Mouse (Mus musculus): ENCODE results near the gene Pde10a. TPM values are rescaled to one million over a fixed set of nuclear protein-coding genes. Genes with fewer than 3 reads are reported as not detected.
A peak's percentile ranks its signal among the peaks of the same experiment; 100 is the strongest.

The Pde10a gene
- total and polyA plus RNA-seq, 2 experiments from 2014 or later: 8.2 to 38.5 TPM

- WGBS: 28% methylated on average over 8 of the region's 8 CpGs
- Histone ChIP-seq H3K4me3 (ENCODE audit: low read length) (no peak overlapping the region), H3K4me1 (ENCODE audit: insufficient read depth, low read length) (no peaks in the 10 kb centered on the region), H3K27me3 (ENCODE audit: insufficient read depth, low read length) (no peaks in the 10 kb centered on the region), H3K9me3 (ENCODE audit: low read length) (no peaks in the 10 kb centered on the region), H3K36me3 (ENCODE audit: insufficient read depth, low read length) (no peaks in the 10 kb centered on the region), H3K4me2 (ENCODE audit: low read depth, low read length) (no peak overlapping the region), H3K27ac (no peak overlapping the region), H3K9ac (replicated peaks; ENCODE audit: low read length) (no peak overlapping the region)
- ATAC-seq (peak; percentile 37), DNase-seq (ENCODE audit: low spot score) (no peak)
- no peak for TF ChIP-seq CTCF (IDR thresholded peaks at IDR 0.05; ENCODE audit: low read depth)
Measured at GRCm38 (mm10) chr17:8872611-8873010, 347.4 kb downstream of the Pde10a start.

- Histone ChIP-seq H3K4me2 (ENCODE audit: low read depth, low read length) (no peak overlapping the region), H3K4me3 (ENCODE audit: low read length) (no peak overlapping the region), H3K27ac (no peak overlapping the region), H3K9ac (replicated peaks; ENCODE audit: low read length) (no peak overlapping the region), H3K36me3 (ENCODE audit: insufficient read depth, low read length) (no peaks in the 10 kb centered on the region), H3K4me1 (ENCODE audit: insufficient read depth, low read length) (no peaks in the 10 kb centered on the region), H3K9me3 (ENCODE audit: low read length) (no peaks in the 10 kb centered on the region), H3K27me3 (ENCODE audit: insufficient read depth, low read length) (no peaks in the 10 kb centered on the region)
- ATAC-seq (no peak), DNase-seq (ENCODE audit: low spot score) (no peak)
- 25% methylated on average over 1 of the region's 1 CpGs for WGBS
- no peak for TF ChIP-seq CTCF (IDR thresholded peaks at IDR 0.05; ENCODE audit: low read depth)
Measured at GRCm38 (mm10) chr17:8878056-8878455, 352.9 kb downstream of the Pde10a start.

- Histone ChIP-seq H3K4me3 (ENCODE audit: low read length) (no peak overlapping the region), H3K9me3 (ENCODE audit: low read length) (no peaks in the 10 kb centered on the region), H3K36me3 (ENCODE audit: insufficient read depth, low read length) (no peaks in the 10 kb centered on the region), H3K4me1 (ENCODE audit: insufficient read depth, low read length) (peaks cover 6% of the 10 kb centered on the region), H3K27ac (no peak overlapping the region), H3K4me2 (ENCODE audit: low read depth, low read length) (no peak overlapping the region), H3K9ac (replicated peaks; ENCODE audit: low read length) (no peak overlapping the region), H3K27me3 (ENCODE audit: insufficient read depth, low read length) (no peaks in the 10 kb centered on the region)
- ATAC-seq (no peak), DNase-seq (ENCODE audit: low spot score) (no peak)
- 92% methylated on average over 6 of the region's 6 CpGs for WGBS
- TF ChIP-seq CTCF (IDR thresholded peaks at IDR 0.05; ENCODE audit: low read depth): no peak
Measured at GRCm38 (mm10) chr17:8881711-8882110, 356.5 kb downstream of the Pde10a start.

GRCm38 (mm10) chr17:8884691-8885090 lies 359.5 kb downstream of the Pde10a start:
- H3K4me1 ChIP-seq (ENCODE audit: insufficient read depth, low read length): peaks cover 6% of the 10 kb centered on the region
- no peaks in the 10 kb centered on the region for H3K36me3 ChIP-seq (ENCODE audit: insufficient read depth, low read length)
- H3K4me3 ChIP-seq (ENCODE audit: low read length): no peak overlapping the region
- H3K9me3 ChIP-seq (ENCODE audit: low read length): no peaks in the 10 kb centered on the region
- DNase-seq (ENCODE audit: low spot score) (peak; percentile 46), ATAC-seq (no peak)
- no peak for TF ChIP-seq CTCF (IDR thresholded peaks at IDR 0.05; ENCODE audit: low read depth)
- no peak overlapping the region for H3K4me2 ChIP-seq (ENCODE audit: low read depth, low read length)
- H3K9ac ChIP-seq (replicated peaks; ENCODE audit: low read length): no peak overlapping the region
- WGBS: 46% methylated on average over 5 of the region's 5 CpGs
- no peak overlapping the region for H3K27ac ChIP-seq
- H3K27me3 ChIP-seq (ENCODE audit: insufficient read depth, low read length): no peaks in the 10 kb centered on the region

GRCm38 (mm10) chr17:8885830-8886229 lies 360.7 kb downstream of the Pde10a start:
- Histone ChIP-seq H3K4me3 (ENCODE audit: low read length) (no peak overlapping the region), H3K4me2 (ENCODE audit: low read depth, low read length) (no peak overlapping the region), H3K36me3 (ENCODE audit: insufficient read depth, low read length) (no peaks in the 10 kb centered on the region), H3K4me1 (ENCODE audit: insufficient read depth, low read length) (peaks cover 6% of the 10 kb centered on the region), H3K27me3 (ENCODE audit: insufficient read depth, low read length) (no peaks in the 10 kb centered on the region), H3K9me3 (ENCODE audit: low read length) (no peaks in the 10 kb centered on the region), H3K27ac (no peak overlapping the region), H3K9ac (replicated peaks; ENCODE audit: low read length) (no peak overlapping the region)
- TF ChIP-seq CTCF (IDR thresholded peaks at IDR 0.05; ENCODE audit: low read depth): no peak
- ATAC-seq (no peak), DNase-seq (ENCODE audit: low spot score) (no peak)
- 55% methylated on average over 6 of the region's 6 CpGs for WGBS

GRCm38 (mm10) chr17:8888105-8888504 lies 362.9 kb downstream of the Pde10a start:
- peaks cover 6% of the 10 kb centered on the region for H3K4me1 ChIP-seq (ENCODE audit: insufficient read depth, low read length)
- ATAC-seq (no peak), DNase-seq (ENCODE audit: low spot score) (no peak)
- no peak overlapping the region for H3K4me2 ChIP-seq (ENCODE audit: low read depth, low read length)
- no peak overlapping the region; the same call in 1 of the 2 replicates for H3K27ac ChIP-seq
- no peaks in the 10 kb centered on the region for H3K27me3 ChIP-seq (ENCODE audit: insufficient read depth, low read length)
- no peaks in the 10 kb centered on the region for H3K9me3 ChIP-seq (ENCODE audit: low read length)
- no peak overlapping the region for H3K9ac ChIP-seq (replicated peaks; ENCODE audit: low read length)
- H3K4me3 ChIP-seq (ENCODE audit: low read length): no peak overlapping the region
- 75% methylated on average over 9 of the region's 9 CpGs for WGBS
- no peaks in the 10 kb centered on the region for H3K36me3 ChIP-seq (ENCODE audit: insufficient read depth, low read length)
- TF ChIP-seq CTCF (IDR thresholded peaks at IDR 0.05; ENCODE audit: low read depth): no peak

GRCm38 (mm10) chr17:8888639-8889038 lies 363.5 kb downstream of the Pde10a start:
- ATAC-seq (no peak), DNase-seq (ENCODE audit: low spot score) (no peak)
- Histone ChIP-seq H3K27ac (no peak overlapping the region), H3K9ac (replicated peaks; ENCODE audit: low read length) (no peak overlapping the region), H3K4me2 (ENCODE audit: low read depth, low read length) (no peak overlapping the region), H3K9me3 (ENCODE audit: low read length) (no peaks in the 10 kb centered on the region), H3K27me3 (ENCODE audit: insufficient read depth, low read length) (no peaks in the 10 kb centered on the region), H3K4me3 (ENCODE audit: low read length) (no peak overlapping the region), H3K36me3 (ENCODE audit: insufficient read depth, low read length) (no peaks in the 10 kb centered on the region), H3K4me1 (ENCODE audit: insufficient read depth, low read length) (peaks cover 6% of the 10 kb centered on the region)
- WGBS: 80% methylated on average over 5 of the region's 5 CpGs
- no peak for TF ChIP-seq CTCF (IDR thresholded peaks at IDR 0.05; ENCODE audit: low read depth)

Data from hindbrain, postnatal 0 days (tissue).